Comparison of ENCODE assay signal across 9 mouse cellular contexts in the genomic region with DNA sequence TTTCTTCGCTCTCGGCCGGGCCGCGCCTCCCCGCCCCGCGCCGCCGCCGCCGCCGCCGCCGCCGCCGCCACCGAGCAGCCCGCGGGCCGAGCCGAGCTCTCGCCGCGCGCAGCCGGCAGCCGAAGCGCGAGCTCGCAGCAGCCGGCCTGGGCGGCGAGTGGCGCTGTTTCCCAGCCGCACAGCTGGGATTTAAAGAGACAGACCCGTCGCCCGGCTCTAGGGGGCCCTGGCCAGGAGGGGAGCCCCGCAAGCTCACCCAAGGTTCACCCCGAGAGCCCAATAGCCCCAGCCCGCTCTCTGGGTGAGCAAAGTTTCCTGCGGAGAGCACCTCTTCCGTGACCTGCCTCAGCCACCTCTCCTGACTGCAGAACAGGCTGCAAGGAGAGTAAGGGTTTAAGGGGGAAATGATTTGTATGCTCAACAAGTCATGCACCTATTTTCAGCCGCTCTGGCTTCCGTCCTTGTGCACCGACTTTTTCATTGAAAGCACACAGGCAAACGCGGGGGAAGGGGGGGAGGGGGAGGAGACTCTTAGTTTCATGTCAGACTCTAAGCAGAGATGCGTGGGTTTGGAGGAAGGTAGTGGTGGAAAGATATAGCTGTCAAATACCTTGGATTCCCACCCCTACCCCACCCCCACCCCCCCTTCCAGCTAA. TPM values are rescaled to one million over a fixed set of nuclear protein-coding genes. Genes with fewer than 3 reads are reported as not detected.
DNase-seq lines count a peak whose midpoint lies in the region; ATAC-seq lines count a peak whose summit lies in the region.
"Had no signal": no experiment of that assay in that cellular context is flagged by ENCODE, and none has a peak within 500 bp of the region (broad histone marks: within the 10 kb centered on the region; RNA-seq: fewer than 3 reads in every experiment).

A gene (minus strand): TSS at position 367 of the 656 bp plus-strand sequence.

- peaks cover 34% of the 10 kb centered on the region for H3K27me3 ChIP-seq in megakaryocyte, embryonic 14.5 days (replicated peaks)
- H3K27me3 ChIP-seq in embryonic facial prominence, embryonic 10.5 days (replicated peaks; ENCODE audit: low read depth, poor library complexity, severe bottlenecking): peaks cover 48% of the 10 kb centered on the region
- H3K27me3 ChIP-seq in limb, embryonic 10.5 days (ENCODE audit: low read depth, poor library complexity, severe bottlenecking): peaks cover 39% of the 10 kb centered on the region
- peaks cover 6% of the 10 kb centered on the region; the same call in 1 of the 2 replicates for H3K27me3 ChIP-seq in midbrain, embryonic 12.5 days

- H3K4me3 ChIP-seq in megakaryocyte, embryonic 14.5 days (replicated peaks): peak within 1 kb of the TSS; percentile 88
- peak within 1 kb of the TSS; percentile 70 for H3K4me3 ChIP-seq in embryonic facial prominence, embryonic 10.5 days
- H3K4me3 ChIP-seq in limb, embryonic 10.5 days: peak within 1 kb of the TSS; percentile 60
- peak within 1 kb of the TSS; percentile 59 for H3K4me3 ChIP-seq in midbrain, embryonic 12.5 days

- peak; percentile 84 for DNase-seq in embryonic facial prominence, embryonic 10.5 days (ENCODE audit: low spot score)
- peak; percentile 58 for DNase-seq in kidney, adult 18-20 months
- DNase-seq in limb, embryonic 10.5 days (ENCODE audit: low spot score): peak; percentile 81
- DNase-seq in spleen, postnatal 4 days (ENCODE audit: low spot score in 2 of 2): peak; percentile 17 to 61

- H3K4me1 ChIP-seq in megakaryocyte, embryonic 14.5 days: peaks cover 14% of the 10 kb centered on the region
- H3K4me1 ChIP-seq in embryonic facial prominence, embryonic 10.5 days: peaks cover 13% of the 10 kb centered on the region
- H3K4me1 ChIP-seq in limb, embryonic 10.5 days: peaks cover 13% of the 10 kb centered on the region
- peaks cover 5% of the 10 kb centered on the region for H3K4me1 ChIP-seq in midbrain, embryonic 12.5 days

- peak within 1 kb of the TSS; percentile 63 for H3K9ac ChIP-seq in midbrain, embryonic 12.5 days (replicated peaks)

- peak within 1 kb of the TSS; percentile 67 for H3K4me2 ChIP-seq in midbrain, embryonic 12.5 days (replicated peaks)

- 4% methylated on average over 48 of the region's 50 CpGs for WGBS in embryonic facial prominence, embryonic 10.5 days
- WGBS in limb, embryonic 10.5 days: 8% methylated on average over 36 of the region's 50 CpGs
- whole genome bisulfite sequencing in midbrain, embryonic 12.5 days: under 1% methylated on average over 32 of the region's 50 CpGs

- no peaks in the 10 kb centered on the region for H3K36me3 ChIP-seq in megakaryocyte, embryonic 14.5 days (replicated peaks; ENCODE audit: low read length)
- no peaks in the 10 kb centered on the region for H3K36me3 ChIP-seq in embryonic facial prominence, embryonic 10.5 days (replicated peaks)
- no peaks in the 10 kb centered on the region for H3K36me3 ChIP-seq in limb, embryonic 10.5 days
- H3K36me3 ChIP-seq in midbrain, embryonic 12.5 days: no peaks in the 10 kb centered on the region

- no peaks in the 10 kb centered on the region; the same call in 1 of the 2 replicates for H3K9me3 ChIP-seq in megakaryocyte, embryonic 14.5 days
- no peaks in the 10 kb centered on the region for H3K9me3 ChIP-seq in embryonic facial prominence, embryonic 10.5 days
- no peaks in the 10 kb centered on the region for H3K9me3 ChIP-seq in limb, embryonic 10.5 days (replicated peaks)
- no peaks in the 10 kb centered on the region for H3K9me3 ChIP-seq in midbrain, embryonic 12.5 days

- ATAC-seq in megakaryocyte, adult 5-6 weeks (ENCODE audit: poor library complexity, severe bottlenecking): no peak
- ATAC-seq in granulocyte monocyte progenitor cell, adult 5-6 weeks (replicated peaks; ENCODE audit: poor library complexity, severe bottlenecking): peak; percentile 86
- ATAC-seq in midbrain, embryonic 12.5 days (ENCODE audit: low FRiP score, low read depth): peak; percentile 92

- H3K27ac ChIP-seq in embryonic facial prominence, embryonic 10.5 days (replicated peaks): peak within 1 kb of the TSS; percentile 78
- H3K27ac ChIP-seq in limb, embryonic 10.5 days: peak within 1 kb of the TSS; percentile 77
- H3K27ac ChIP-seq in midbrain, embryonic 12.5 days (replicated peaks): peak within 1 kb of the TSS; percentile 74

RNA-seq across cellular contexts. Expression of the gene that starts here (rescaled TPM):
- not detected in 2 replicates for polyA plus RNA-seq in megakaryocyte, embryonic 14.5 days (2012; ENCODE audit: insufficient read depth, low replicate concordance)
- not detected in 2 replicates for total RNA-seq in megakaryocyte, adult 5-6 weeks (2015)
- 0.04 TPM in 1 of 2 replicates, not detected in the other for total RNA-seq in megakaryocyte, adult 5-6 weeks (2017)
- polyA plus RNA-seq in embryonic facial prominence, embryonic 10.5 days (2016; fragmentation: Nextera tagmentation; extraction: Ambion mirVana): 1.4 and 2.1 TPM in 2 replicates
- total RNA-seq in granulocyte monocyte progenitor cell, adult 5-6 weeks (2014; fragmentation: Nextera tagmentation): not detected in 2 replicates
- total RNA-seq in granulocyte monocyte progenitor cell, adult 5-6 weeks (2017): not detected in 2 replicates
- polyA plus RNA-seq in limb, embryonic 10.5 days (2016; fragmentation: Nextera tagmentation; extraction: Ambion mirVana): 0.93 and 1.2 TPM in 2 replicates
- polyA plus RNA-seq in midbrain, embryonic 12.5 days (2016; fragmentation: Nextera tagmentation; extraction: Ambion mirVana): 13.7 and 16.9 TPM in 2 replicates
- total RNA-seq: neutrophil, adult 5-6 weeks had no signal

Comparison
In these comparisons a context has a peak if more than half of its experiments do, and no peak if none do; other contexts are left out.
1. Peak in ATAC-seq in granulocyte monocyte progenitor cell, adult 5-6 weeks; RNA of the gene not detected or under 1 TPM.